ENCODE assay signal across 8 mouse cellular contexts in genomic region chr2:146958951-146959821, GRCm38 (mm10). TPM values are rescaled to one million over a fixed set of nuclear protein-coding genes. Genes with fewer than 3 reads are reported as not detected.
DNase-seq lines count a peak whose midpoint lies in the region; ATAC-seq and TF ChIP-seq lines count a peak whose summit lies in the region.

No protein-coding gene starts in this region.

- no peak overlapping the region for H3K27ac ChIP-seq in bone marrow, adult 2 months (ENCODE audit: control insufficient read depth, insufficient read depth, low read depth, low read length, poor library complexity)
- H3K27ac ChIP-seq in embryonic facial prominence, embryonic 15.5 days (replicated peaks): no peak overlapping the region
- no peak overlapping the region for H3K27ac ChIP-seq in limb, embryonic 13.5 days
- peak overlapping the region; percentile 83 for H3K27ac ChIP-seq in midbrain, embryonic 16.5 days (ENCODE audit: low read length)
- H3K27ac ChIP-seq in spleen, adult 2 months (ENCODE audit: insufficient read depth, low read length): no peak overlapping the region

- peak overlapping the region; percentile 46 for H3K4me2 ChIP-seq in embryonic facial prominence, embryonic 15.5 days (replicated peaks)
- H3K4me2 ChIP-seq in limb, embryonic 13.5 days (replicated peaks): peak overlapping the region; percentile 66
- H3K4me2 ChIP-seq in midbrain, embryonic 16.5 days (ENCODE audit: low read length): peak overlapping the region; percentile 66

- H3K9ac ChIP-seq in embryonic facial prominence, embryonic 15.5 days: no peak overlapping the region
- peak overlapping the region; percentile 39; the same call in 1 of the 2 replicates for H3K9ac ChIP-seq in limb, embryonic 13.5 days
- H3K9ac ChIP-seq in midbrain, embryonic 16.5 days (ENCODE audit: low read depth, low read length): peak overlapping the region; percentile 49; the same call in 1 of the 2 replicates

- 15% methylated on average over 21 of the region's 21 CpGs for WGBS in bone marrow, adult 2 months
- 3% methylated on average over 21 of the region's 21 CpGs for WGBS in embryonic facial prominence, embryonic 15.5 days
- 1% methylated on average over 21 of the region's 21 CpGs for WGBS in limb, embryonic 13.5 days
- WGBS in midbrain, embryonic 16.5 days: under 1% methylated on average over 21 of the region's 21 CpGs
- WGBS in spleen, adult 2 months: 18% methylated on average over 21 of the region's 21 CpGs

- H3K27me3 ChIP-seq in embryonic facial prominence, embryonic 15.5 days: no peaks in the 10 kb centered on the region
- H3K27me3 ChIP-seq in limb, embryonic 13.5 days: no peaks in the 10 kb centered on the region
- peaks cover 25% of the 10 kb centered on the region for H3K27me3 ChIP-seq in midbrain, embryonic 16.5 days (ENCODE audit: control insufficient read depth, insufficient read depth, low read depth, low read length)
- no peaks in the 10 kb centered on the region for H3K27me3 ChIP-seq in spleen, adult 2 months (ENCODE audit: control insufficient read depth, insufficient read depth, low read length)

- TF ChIP-seq POLR2A in bone marrow, adult 2 months (IDR thresholded peaks at IDR 0.05; ENCODE audit: borderline replicate concordance, control insufficient read depth, low read depth, low read length): no peak
- no peak for TF ChIP-seq POLR2A in spleen, adult 2 months (IDR thresholded peaks at IDR 0.05; ENCODE audit: low read depth, low read length)

- no peak overlapping the region for H3K4me3 ChIP-seq in bone marrow, adult 2 months (replicated peaks; ENCODE audit: control insufficient read depth, low read depth, low read length)
- H3K4me3 ChIP-seq in embryonic facial prominence, embryonic 15.5 days (replicated peaks): peak overlapping the region; percentile 19
- H3K4me3 ChIP-seq in limb, embryonic 13.5 days: peak overlapping the region; percentile 35
- peak overlapping the region; percentile 36 for H3K4me3 ChIP-seq in midbrain, embryonic 16.5 days (ENCODE audit: low read depth, low read length)
- no peak overlapping the region for H3K4me3 ChIP-seq in spleen, adult 2 months (ENCODE audit: extremely low read depth, insufficient read depth, insufficient read length)

- TF ChIP-seq CTCF in bone marrow, adult 2 months (IDR thresholded peaks at IDR 0.05; ENCODE audit: control insufficient read depth, insufficient read depth, low read length): peak; percentile 77
- TF ChIP-seq CTCF in spleen, adult 2 months (IDR thresholded peaks at IDR 0.05; ENCODE audit: extremely low read depth, insufficient read depth, insufficient read length, insufficient replicate concordance): peak; percentile 85

- peak; percentile 86 for DNase-seq in A20 (ENCODE audit: low read depth, low spot score)
- peak; percentile 51 to 77 for DNase-seq in heart, adult 9 months (ENCODE audit: low spot score in 2 of 2)
- DNase-seq in kidney, adult 9 months: peak; percentile 83
- peak; percentile 51 to 64 for DNase-seq in spleen, adult 2 months (ENCODE audit: low read depth in 1 of 2, low spot score in 2 of 2)

- H3K9me3 ChIP-seq in embryonic facial prominence, embryonic 15.5 days (replicated peaks): no peaks in the 10 kb centered on the region
- H3K9me3 ChIP-seq in limb, embryonic 13.5 days: no peaks in the 10 kb centered on the region
- H3K9me3 ChIP-seq in midbrain, embryonic 16.5 days (replicated peaks; ENCODE audit: control insufficient read depth, low read length, poor library complexity, severe bottlenecking): no peaks in the 10 kb centered on the region

- H3K36me3 ChIP-seq in embryonic facial prominence, embryonic 15.5 days: no peaks in the 10 kb centered on the region
- peaks cover 6% of the 10 kb centered on the region for H3K36me3 ChIP-seq in limb, embryonic 13.5 days
- no peaks in the 10 kb centered on the region for H3K36me3 ChIP-seq in midbrain, embryonic 16.5 days (ENCODE audit: control insufficient read depth, insufficient read depth, low read length)
- no peaks in the 10 kb centered on the region for H3K36me3 ChIP-seq in spleen, adult 2 months (ENCODE audit: control insufficient read depth, insufficient read depth, low read length)

- ATAC-seq in embryonic facial prominence, embryonic 15.5 days (ENCODE audit: insufficient number of reproducible peaks, low FRiP score, low TSS enrichment, low read depth): no peak
- peak; percentile 78 for ATAC-seq in limb, embryonic 13.5 days (ENCODE audit: low FRiP score, low read depth)
- ATAC-seq in midbrain, embryonic 16.5 days: peak; percentile 89

- H3K4me1 ChIP-seq in bone marrow, adult 2 months (ENCODE audit: control insufficient read depth, insufficient read depth, low read length): no peaks in the 10 kb centered on the region; the same call in 1 of the 2 replicates
- no peaks in the 10 kb centered on the region; the same call in none of the 2 replicates for H3K4me1 ChIP-seq in embryonic facial prominence, embryonic 15.5 days
- peaks cover 10% of the 10 kb centered on the region for H3K4me1 ChIP-seq in limb, embryonic 13.5 days
- peaks cover 4% of the 10 kb centered on the region for H3K4me1 ChIP-seq in midbrain, embryonic 16.5 days (ENCODE audit: control insufficient read depth, insufficient read depth, low read length)
- no peaks in the 10 kb centered on the region for H3K4me1 ChIP-seq in spleen, adult 2 months (ENCODE audit: control insufficient read depth, insufficient read depth, insufficient read length)

RNA-seq across cellular contexts. Expression of gene Xrn2, which starts 53.6 kb away (rescaled TPM):
- polyA plus RNA-seq in bone marrow, adult 2 months (2011; ENCODE audit: insufficient read depth, insufficient read length, low replicate concordance, missing spikeins): 32.3 and 36.9 TPM in 2 replicates
- polyA plus RNA-seq in embryonic facial prominence, embryonic 15.5 days (2015; fragmentation: Nextera tagmentation; extraction: Ambion mirVana): 62.8 and 65.8 TPM in 2 replicates
- polyA plus RNA-seq in limb, embryonic 13.5 days (2015; fragmentation: Nextera tagmentation; extraction: Ambion mirVana): 85.0 and 87.5 TPM in 2 replicates
- 75.4 and 76.4 TPM in 2 replicates for polyA plus RNA-seq in midbrain, embryonic 16.5 days (2015; fragmentation: Nextera tagmentation; extraction: Ambion mirVana)
- polyA plus RNA-seq in spleen, adult 2 months (2012; rRNA removed): 24.0 and 26.5 TPM in 2 replicates

Comparison
In these comparisons a context has a peak if more than half of its experiments do, and no peak if none do; other contexts are left out.
1. H3K4me3 ChIP-seq: peak in embryonic facial prominence, embryonic 15.5 days (single experiment), limb, embryonic 13.5 days (single experiment) and midbrain, embryonic 16.5 days (single experiment); none in bone marrow, adult 2 months (single experiment) and spleen, adult 2 months (single experiment).
2. Peak in every context shown above with its lines, with median percentiles within 50 percentile points of each other: DNase-seq and H3K4me2 ChIP-seq.